ENCODE assay signal across 17 mouse cellular contexts in the genomic region with DNA sequence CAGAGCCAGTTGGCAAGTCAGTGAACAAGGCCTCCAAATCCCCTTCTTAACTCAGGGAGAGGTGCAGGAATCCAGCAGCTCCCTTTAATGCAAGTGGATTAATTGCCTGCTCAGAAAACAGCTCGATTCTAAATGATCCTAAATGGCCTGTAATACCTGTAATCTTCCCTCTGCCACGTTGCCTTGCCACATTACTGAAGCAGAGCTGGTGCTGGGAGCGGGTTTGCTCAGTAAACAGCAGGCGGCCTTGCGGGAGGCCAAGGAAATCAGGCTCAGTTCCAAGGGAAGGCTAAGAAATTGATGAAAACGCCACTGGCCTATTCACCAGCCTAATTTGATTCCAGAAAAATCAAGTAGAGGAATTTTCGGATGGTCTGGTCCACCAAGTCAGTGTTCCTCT.
A peak's percentile ranks its signal among the peaks of the same experiment; 100 is the strongest.
DNase-seq lines count a peak whose midpoint lies in the region; ATAC-seq and TF ChIP-seq lines count a peak whose summit lies in the region.
"Had no signal": no experiment of that assay in that cellular context is flagged by ENCODE, and none has a peak within 500 bp of the region (broad histone marks: within the 10 kb centered on the region; RNA-seq: fewer than 3 reads in every experiment).

No protein-coding gene starts in this region.

- peak; percentile 13 for DNase-seq in forebrain, postnatal 0 days
- DNase-seq in cerebellum, adult 8-10 months = peak; percentile 32
- no peak for DNase-seq in Muller cell, postnatal 12 days (ENCODE audit: inconsistent ontology term)
- no peak for DNase-seq in spleen, postnatal 36 days (ENCODE audit: low spot score in 2 of 2)
- DNase-seq: adrenal gland, postnatal 14 days; gastrocnemius, postnatal 10 days; heart, adult 2 months; kidney, adult 11 months; thymus, postnatal 4 days had no signal

- H3K4me3 ChIP-seq in forebrain, postnatal 0 days (ENCODE audit: low read depth, low read length) = no peak overlapping the region
- H3K4me3 ChIP-seq in forebrain, embryonic 16.5 days (replicated peaks; ENCODE audit: low read length) = no peak overlapping the region
- H3K4me3 ChIP-seq in midbrain, embryonic 16.5 days (ENCODE audit: low read depth, low read length) = no peak overlapping the region
- no peak overlapping the region for H3K4me3 ChIP-seq in midbrain, embryonic 15.5 days
- H3K4me3 ChIP-seq: heart, adult 2 months; heart, embryonic 15.5 days; layer of hippocampus, adult 2 months; limb, embryonic 12.5 days had no signal

- no peak overlapping the region for H3K4me2 ChIP-seq in forebrain, postnatal 0 days (ENCODE audit: low read depth)
- no peak overlapping the region for H3K4me2 ChIP-seq in forebrain, embryonic 16.5 days (ENCODE audit: low read length)
- no peak overlapping the region for H3K4me2 ChIP-seq in midbrain, embryonic 16.5 days (ENCODE audit: low read length)
- no peak overlapping the region for H3K4me2 ChIP-seq in midbrain, embryonic 15.5 days
- H3K4me2 ChIP-seq: heart, embryonic 15.5 days; limb, embryonic 12.5 days had no signal

- no peak overlapping the region for H3K27ac ChIP-seq in forebrain, postnatal 0 days (ENCODE audit: low read depth, low read length)
- H3K27ac ChIP-seq in forebrain, embryonic 16.5 days (ENCODE audit: low read length) = no peak overlapping the region
- H3K27ac ChIP-seq in midbrain, embryonic 16.5 days (ENCODE audit: low read length) = 0 out of 2 replicates have a peak overlapping the region, but pooled peaks have one; percentile 10
- no peak overlapping the region for H3K27ac ChIP-seq in midbrain, embryonic 15.5 days
- H3K27ac ChIP-seq: heart, adult 2 months; heart, embryonic 15.5 days; kidney, postnatal 0 days; layer of hippocampus, adult 2 months; limb, embryonic 12.5 days; liver, embryonic 14.5 days had no signal

- TF ChIP-seq CTCF in forebrain, postnatal 0 days (IDR thresholded peaks at IDR 0.05; ENCODE audit: low read depth) = no peak

- 25% methylated on average over 7 of the region's 7 CpGs for WGBS in forebrain, postnatal 0 days
- 23% methylated on average over 7 of the region's 7 CpGs for WGBS in forebrain, embryonic 16.5 days
- 36% methylated on average over 7 of the region's 7 CpGs for WGBS in midbrain, embryonic 16.5 days
- WGBS in midbrain, embryonic 15.5 days = 38% methylated on average over 7 of the region's 7 CpGs

- no peaks in the 10 kb centered on the region for H3K4me1 ChIP-seq in forebrain, postnatal 0 days (ENCODE audit: insufficient read depth)
- peaks cover 7% of the 10 kb centered on the region for H3K4me1 ChIP-seq in forebrain, embryonic 16.5 days (replicated peaks; ENCODE audit: control insufficient read depth, insufficient read depth, low read length)
- no peaks in the 10 kb centered on the region for H3K4me1 ChIP-seq in midbrain, embryonic 16.5 days (ENCODE audit: control insufficient read depth, insufficient read depth, low read length)
- no peaks in the 10 kb centered on the region for H3K4me1 ChIP-seq in midbrain, embryonic 15.5 days
- H3K4me1 ChIP-seq: heart, embryonic 15.5 days; limb, embryonic 12.5 days had no signal

- no peaks in the 10 kb centered on the region for H3K9me3 ChIP-seq in forebrain, postnatal 0 days (ENCODE audit: low read length)
- H3K9me3 ChIP-seq in forebrain, embryonic 16.5 days (ENCODE audit: control insufficient read depth, low read length) = no peaks in the 10 kb centered on the region
- H3K9me3 ChIP-seq in midbrain, embryonic 16.5 days (replicated peaks; ENCODE audit: control insufficient read depth, low read length, poor library complexity, severe bottlenecking) = no peaks in the 10 kb centered on the region
- H3K9me3 ChIP-seq in midbrain, embryonic 15.5 days = no peaks in the 10 kb centered on the region
- H3K9me3 ChIP-seq: heart, embryonic 15.5 days; limb, embryonic 12.5 days had no signal

- no peak overlapping the region for H3K9ac ChIP-seq in forebrain, postnatal 0 days
- no peak overlapping the region for H3K9ac ChIP-seq in forebrain, embryonic 16.5 days (replicated peaks; ENCODE audit: low read depth, low read length)
- H3K9ac ChIP-seq in midbrain, embryonic 16.5 days (ENCODE audit: low read depth, low read length) = no peak overlapping the region
- H3K9ac ChIP-seq in midbrain, embryonic 15.5 days = no peak overlapping the region
- H3K9ac ChIP-seq: heart, embryonic 15.5 days; limb, embryonic 12.5 days; liver, embryonic 14.5 days had no signal

- H3K36me3 ChIP-seq in forebrain, postnatal 0 days (ENCODE audit: insufficient read depth) = no peaks in the 10 kb centered on the region
- no peaks in the 10 kb centered on the region for H3K36me3 ChIP-seq in forebrain, embryonic 16.5 days (ENCODE audit: control insufficient read depth, insufficient read depth)
- no peaks in the 10 kb centered on the region for H3K36me3 ChIP-seq in midbrain, embryonic 16.5 days (ENCODE audit: control insufficient read depth, insufficient read depth, low read length)
- H3K36me3 ChIP-seq in midbrain, embryonic 15.5 days (replicated peaks) = no peaks in the 10 kb centered on the region
- H3K36me3 ChIP-seq: heart, embryonic 15.5 days; limb, embryonic 12.5 days had no signal

- ATAC-seq in forebrain, postnatal 0 days = no peak
- ATAC-seq in forebrain, embryonic 16.5 days = no peak
- ATAC-seq in midbrain, embryonic 16.5 days = no peak
- ATAC-seq in midbrain, embryonic 15.5 days (replicated peaks) = no peak

- no peaks in the 10 kb centered on the region for H3K27me3 ChIP-seq in forebrain, postnatal 0 days (ENCODE audit: insufficient read depth, low read length)
- no peaks in the 10 kb centered on the region for H3K27me3 ChIP-seq in forebrain, embryonic 16.5 days (replicated peaks; ENCODE audit: control insufficient read depth, insufficient read depth, low read length)
- H3K27me3 ChIP-seq in midbrain, embryonic 16.5 days (ENCODE audit: control insufficient read depth, insufficient read depth, low read depth, low read length) = no peaks in the 10 kb centered on the region
- no peaks in the 10 kb centered on the region for H3K27me3 ChIP-seq in midbrain, embryonic 15.5 days (replicated peaks)
- H3K27me3 ChIP-seq: heart, embryonic 15.5 days; limb, embryonic 12.5 days had no signal

Comparison
In these comparisons a context has a peak if more than half of its experiments do, and no peak if none do; other contexts are left out.
1. DNase-seq: peak in forebrain, postnatal 0 days (single experiment) and cerebellum, adult 8-10 months (single experiment); none in Muller cell, postnatal 12 days (single experiment) and spleen, postnatal 36 days (0 of 2).